Mouse (Mus musculus) megakaryocyte progenitor cell, adult 5-6 weeks (primary cell): ENCODE measurements around the gene Gad1. TPM values are rescaled to one million over a fixed set of nuclear protein-coding genes. Genes with fewer than 3 reads are reported as not detected.

Source experiments
- ATAC-seq: replicated peaks from 2 replicates; pipeline ENCODE4 v1.8.0; 2016; ENCODE audit warnings: mild to moderate bottlenecking, moderate TSS enrichment, inconsistent platforms; ENCODE audit not compliant: poor library complexity
- total RNA-seq, 2 experiments: library from RNA; stranded (forward) in 1 of 2; stranded (reverse) in 1 of 2; fragments of 157-497, 149-512 nt in 1 of 2; fragments of 200-1000 nt in 1 of 2; gene quantifications; 2 replicates each; pipeline versions ENCODE4 v1.2.3 to v1.2.4; 2015 to 2017

Gene Gad1
- total RNA-seq, 2 experiments from 2014 or later = not detected

DNA sequence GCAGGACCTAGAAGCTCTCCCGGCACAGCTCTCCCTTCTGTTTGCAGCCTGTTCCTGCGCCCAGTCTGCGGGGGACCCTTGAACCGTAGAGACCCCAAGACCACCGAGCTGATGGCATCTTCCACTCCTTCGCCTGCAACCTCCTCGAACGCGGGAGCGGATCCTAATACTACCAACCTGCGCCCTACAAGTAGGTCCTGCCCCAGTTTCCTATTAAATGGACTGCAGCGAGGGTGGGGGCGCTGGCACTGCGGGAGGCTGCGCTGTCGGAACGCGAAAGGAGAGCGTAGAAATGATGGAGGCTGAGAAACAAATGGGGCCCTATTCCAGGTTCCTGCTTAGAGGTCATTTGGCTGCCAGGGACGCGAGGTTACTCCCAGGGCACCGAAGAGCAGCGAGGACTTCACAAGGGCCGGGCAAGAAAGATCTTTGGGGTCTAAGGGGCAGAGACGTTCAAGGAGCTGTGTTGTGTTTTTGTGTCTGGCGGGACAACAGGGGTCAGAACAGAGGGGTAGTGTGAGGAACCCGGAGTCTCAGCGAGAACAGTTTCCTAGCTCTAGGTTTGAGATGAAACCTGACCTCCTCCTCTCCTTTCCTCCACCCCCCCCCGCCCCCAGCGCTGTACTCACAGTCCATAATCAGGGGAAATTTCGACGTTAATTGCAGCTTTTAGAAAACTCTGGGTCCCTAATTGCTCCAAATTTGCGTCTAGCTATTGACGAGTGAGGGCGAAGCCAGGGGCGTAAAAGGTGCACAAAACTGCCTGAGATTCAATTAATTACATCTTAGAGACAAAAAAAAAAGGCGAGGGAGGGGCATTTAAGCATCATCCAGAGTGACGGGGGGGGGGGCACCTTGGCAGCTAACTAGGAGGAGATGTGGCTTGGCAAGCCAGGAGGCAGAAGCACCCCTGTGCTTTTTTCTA, 11.1 kb downstream of the Gad1 start:
- no peak for ATAC-seq

DNA sequence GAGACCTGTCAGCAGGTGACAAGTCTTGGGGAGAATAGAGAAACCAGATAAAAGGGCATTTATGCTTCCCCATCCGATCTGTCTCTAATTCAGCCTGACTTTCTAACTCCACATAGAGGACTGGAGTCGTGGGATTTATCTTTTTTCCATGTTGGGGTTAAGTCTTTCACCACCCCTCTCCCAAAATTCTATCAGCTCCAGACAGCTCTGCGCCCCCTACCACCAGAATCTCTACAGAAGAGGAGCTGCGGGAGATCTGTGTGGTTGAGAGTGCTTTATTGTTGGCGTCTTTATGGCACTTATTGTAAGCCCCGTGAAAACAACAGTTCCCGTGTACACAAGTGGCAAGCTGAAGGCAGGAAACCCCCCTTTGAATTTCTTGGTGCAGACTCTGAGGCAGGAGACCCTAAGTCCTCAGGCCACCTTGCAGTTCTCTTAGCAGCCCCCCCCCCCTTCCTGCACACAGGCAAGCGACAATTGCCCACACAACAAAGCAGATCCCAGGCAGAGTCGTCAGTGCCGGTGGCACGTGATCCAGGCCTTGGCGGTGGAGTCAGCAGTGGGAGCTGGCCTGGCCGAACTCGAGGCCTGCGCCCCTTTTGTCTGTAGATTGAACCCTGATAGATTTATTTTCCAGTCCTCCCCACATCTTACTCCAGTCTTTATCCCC, 11.9 kb downstream of the Gad1 start:
- no peak for ATAC-seq

DNA sequence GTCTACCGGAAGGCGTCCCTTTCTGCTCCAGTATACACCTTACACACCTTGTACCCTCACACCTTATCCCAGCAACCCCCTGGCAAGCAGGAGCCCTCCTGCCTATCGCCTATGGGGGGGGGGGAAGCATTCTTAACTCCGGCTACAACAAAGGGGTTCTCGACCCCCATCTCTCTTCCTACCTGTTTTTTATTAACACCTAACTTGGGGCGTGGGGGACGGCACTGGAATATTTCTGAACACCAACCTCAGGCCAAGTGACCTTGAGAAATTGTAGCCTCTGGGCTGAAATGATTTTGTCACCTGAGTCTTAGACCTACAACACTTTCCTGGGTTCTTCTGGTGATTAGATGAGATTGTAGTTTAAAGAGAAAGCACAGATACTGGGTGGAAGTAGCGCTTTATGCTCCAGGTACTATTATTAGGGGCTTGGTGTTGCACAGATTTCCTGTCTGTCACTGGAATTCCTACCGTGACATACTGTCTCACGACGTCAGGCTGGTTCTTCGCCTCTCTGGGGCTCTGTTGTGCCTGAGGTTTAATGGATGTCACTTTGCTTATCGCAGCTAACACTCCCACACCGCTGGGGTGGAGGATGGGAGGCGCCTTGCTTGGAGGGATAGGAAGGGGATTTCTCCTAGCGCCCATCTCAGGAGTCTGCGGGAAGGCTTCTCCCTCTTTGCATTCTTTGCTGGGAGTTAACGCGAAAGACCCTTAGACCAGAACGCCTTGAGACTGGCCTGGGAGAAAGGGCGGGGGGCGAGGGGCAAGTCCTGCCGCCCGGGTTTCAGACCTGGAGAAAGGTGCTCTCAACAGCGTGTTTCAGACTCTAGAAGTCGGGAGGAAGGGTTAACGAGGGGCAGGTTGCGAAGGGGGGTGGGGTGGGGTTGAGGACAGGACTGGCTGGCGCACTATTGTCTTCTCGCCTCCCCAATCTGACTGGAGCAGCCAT, 13.1 kb downstream of the Gad1 start:
- no peak for ATAC-seq

DNA sequence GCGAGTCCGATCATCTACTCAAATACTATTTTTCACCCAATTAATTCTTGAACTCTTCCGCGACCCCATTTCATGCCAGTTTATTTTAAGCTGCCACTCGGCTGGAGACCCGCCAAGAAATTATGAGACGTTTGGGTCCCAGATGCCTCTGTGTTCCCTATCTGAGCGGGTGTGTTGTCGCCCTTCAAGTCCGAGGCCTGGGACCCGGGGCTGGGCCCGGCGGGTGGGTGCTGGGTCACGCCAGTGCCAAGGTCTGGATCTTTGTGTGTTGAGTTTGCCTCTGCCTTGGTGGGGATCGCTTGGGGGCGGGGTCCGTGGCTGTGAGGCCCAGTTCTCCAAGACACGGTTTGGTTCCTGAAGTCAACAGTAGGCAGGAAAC, 13.7 kb downstream of the Gad1 start:
- ATAC-seq = no peak

DNA sequence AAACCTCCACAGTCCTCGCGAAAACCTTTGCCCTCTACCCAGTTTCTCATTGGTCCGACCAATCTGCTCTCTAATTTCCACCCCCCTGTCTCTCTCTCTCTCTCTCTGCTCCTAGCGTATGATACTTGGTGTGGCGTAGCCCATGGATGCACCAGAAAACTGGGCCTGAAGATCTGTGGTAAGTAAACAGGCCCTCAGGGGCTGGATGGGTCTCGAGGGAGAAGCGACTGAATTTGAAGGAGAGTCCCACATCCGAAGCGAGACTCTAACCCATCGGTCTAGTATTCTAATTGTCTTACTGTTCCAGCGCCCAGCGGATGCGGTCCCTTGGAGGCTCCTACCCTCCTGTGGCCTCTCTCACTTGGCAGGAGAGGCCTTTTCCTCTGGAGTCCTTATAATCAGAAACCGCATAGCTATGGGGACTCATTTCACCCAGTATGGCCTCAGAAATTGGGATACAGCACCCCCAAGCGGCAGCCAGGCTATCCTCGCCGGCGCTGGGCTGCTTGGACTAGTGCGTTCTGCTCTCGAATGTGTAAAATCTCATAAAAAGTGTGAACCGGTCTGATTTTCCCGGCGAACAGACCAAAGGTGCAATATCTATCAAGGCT, 14.3 kb downstream of the Gad1 start:
- ATAC-seq = peak; percentile 51; the same call in 1 of the 2 replicates

GRCm38 (mm10) chr2:70567682-70568077, 14.8 kb downstream of the Gad1 start:
- ATAC-seq = no peak

- ATAC-seq = peak; percentile 20; the same call in 1 of the 2 replicates
Measured at GRCm38 (mm10) chr2:70568198-70568941, 15.5 kb downstream of the Gad1 start.

DNA sequence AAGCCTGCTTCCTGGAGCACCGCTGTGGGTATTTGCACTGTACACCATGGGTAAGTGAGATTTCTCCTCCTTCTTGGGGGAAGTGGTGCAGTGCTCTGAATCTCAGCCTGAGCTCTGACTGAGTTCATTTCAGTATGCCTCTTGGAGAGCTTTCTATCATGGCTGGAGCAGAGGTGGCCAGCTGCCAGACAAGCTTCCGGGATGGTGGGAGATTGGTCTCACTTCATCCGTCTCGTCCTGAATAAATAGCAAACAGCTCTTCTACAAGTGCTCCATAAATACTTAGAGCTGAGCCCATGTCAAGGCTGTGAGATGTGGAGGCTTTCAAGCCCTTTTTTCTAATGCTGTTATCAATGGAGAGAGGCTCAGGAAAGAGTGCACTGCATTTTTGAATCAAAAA, 18.8 kb downstream of the Gad1 start:
- ATAC-seq = no peak

GRCm38 (mm10) chr2:70572251-70572650, 19.4 kb downstream of the Gad1 start:
- ATAC-seq = no peak

GRCm38 (mm10) chr2:70573544-70574210, 20.8 kb downstream of the Gad1 start:
- no peak for ATAC-seq

DNA sequence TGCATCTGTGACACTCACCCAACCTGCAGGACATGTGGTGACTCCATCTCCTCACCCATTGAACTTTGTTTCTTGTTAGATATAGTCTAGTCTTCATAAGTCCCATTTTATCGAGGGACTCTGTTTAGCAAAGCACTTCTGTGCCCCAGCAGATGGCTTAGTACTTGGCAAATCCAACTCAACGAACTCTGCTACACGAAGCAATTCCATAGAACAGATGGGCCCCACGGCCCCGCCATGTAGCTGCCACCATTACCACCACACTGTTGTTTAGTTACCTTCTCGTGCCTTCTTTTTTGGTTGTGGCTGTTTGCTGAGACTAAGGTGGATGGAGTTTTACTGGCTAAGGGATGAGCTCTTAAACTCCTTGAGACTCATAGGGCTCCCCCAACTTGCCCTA, 35.3 kb downstream of the Gad1 start:
- ATAC-seq = no peak

GRCm38 (mm10) chr2:70592432-70592831, 39.6 kb downstream of the Gad1 start:
- ATAC-seq = no peak

DNA sequence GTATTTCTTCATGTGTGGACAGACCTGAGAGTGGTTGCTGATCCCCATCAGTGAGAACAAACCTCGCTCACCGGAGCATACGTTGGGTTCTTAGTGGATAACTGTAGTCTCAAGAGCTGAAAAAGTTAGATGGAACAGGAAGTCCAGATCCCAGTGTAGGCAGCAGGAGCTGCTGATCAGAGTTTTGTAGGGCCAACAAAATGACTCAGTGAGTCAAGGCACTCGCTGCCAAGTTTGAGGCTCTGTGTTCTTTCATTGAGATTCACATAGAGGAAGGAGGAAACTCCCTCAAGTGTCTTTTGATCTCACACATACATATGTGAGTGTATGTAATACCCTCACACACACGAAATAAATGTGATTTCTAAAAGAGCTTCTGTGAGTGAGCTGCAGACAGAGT, 40.8 kb downstream of the Gad1 start:
- ATAC-seq = no peak

DNA sequence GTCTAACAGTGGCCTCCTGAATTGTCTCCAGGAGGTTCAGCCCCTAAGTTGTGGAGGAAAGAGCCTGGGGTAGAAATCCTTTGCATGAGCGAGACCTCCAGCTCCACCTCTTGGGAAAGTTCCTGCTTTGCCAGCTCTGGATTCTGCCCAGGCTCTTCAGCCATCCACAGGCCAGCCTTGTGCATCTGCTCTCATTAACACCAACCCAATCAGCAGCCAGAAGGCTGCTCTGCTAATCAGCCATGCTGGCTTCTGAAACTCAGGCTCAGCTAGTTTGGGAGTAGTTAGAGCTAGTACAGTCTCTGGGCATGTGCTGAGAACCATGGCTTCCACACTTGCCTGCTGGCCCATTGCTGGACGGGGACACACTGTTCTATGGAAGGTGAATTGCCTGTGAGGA, 43.0 kb downstream of the Gad1 start:
- ATAC-seq = no peak

GRCm38 (mm10) chr2:70609769-70610168, 56.9 kb downstream of the Gad1 start:
- no peak for ATAC-seq

- ATAC-seq = peak; percentile 78
Measured at GRCm38 (mm10) chr2:70614745-70615351, 62.0 kb downstream of the Gad1 start.

GRCm38 (mm10) chr2:70616076-70616475, 63.2 kb downstream of the Gad1 start:
- ATAC-seq = no peak

DNA sequence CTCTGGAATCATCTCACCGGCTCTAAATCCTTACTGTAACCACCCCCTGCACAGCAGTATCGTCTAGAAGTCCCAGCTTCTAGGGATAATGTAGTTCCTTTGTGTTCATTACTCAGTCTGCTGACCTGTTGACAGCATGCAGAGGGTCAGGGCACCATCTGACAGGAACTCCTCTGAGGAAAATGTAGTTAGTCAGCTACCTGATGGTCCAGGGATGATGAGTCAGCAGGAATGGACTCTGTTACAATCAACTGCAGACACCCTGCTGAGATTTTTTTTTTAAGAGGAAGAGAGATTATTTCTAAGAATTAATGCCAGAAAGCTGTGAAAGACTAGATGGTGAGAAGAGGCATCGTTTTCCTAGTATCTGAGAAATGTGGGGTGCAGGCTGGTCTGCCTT, 63.7 kb downstream of the Gad1 start:
- no peak for ATAC-seq

GRCm38 (mm10) chr2:70619232-70619835, 66.5 kb downstream of the Gad1 start:
- ATAC-seq = no peak
